Mouse (Mus musculus): ENCODE measurements around the gene Pde4b.

The Pde4b gene

DNA sequence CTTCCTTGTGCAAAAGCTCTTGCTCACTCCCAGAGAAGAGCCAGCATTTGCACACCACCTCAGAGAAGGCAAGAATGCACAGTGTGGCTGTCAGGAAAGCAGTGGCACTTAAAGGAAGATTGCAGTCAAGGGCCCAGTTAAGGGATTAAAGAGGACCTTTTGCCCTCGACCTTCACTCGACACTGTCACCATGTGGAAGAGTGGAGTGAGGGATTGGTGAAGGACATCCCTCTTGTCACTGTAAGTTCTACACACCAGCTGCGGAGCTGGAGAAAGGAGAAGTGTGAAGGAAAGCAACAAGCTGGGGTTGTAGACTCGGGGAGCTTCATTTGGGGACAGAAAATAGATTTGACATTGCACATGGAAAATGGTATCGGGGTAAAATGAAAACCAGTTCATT is 89.9 kb downstream of the Pde4b start:
- no peak for DNase-seq (ENCODE audit: low read depth, low spot score)

DNA sequence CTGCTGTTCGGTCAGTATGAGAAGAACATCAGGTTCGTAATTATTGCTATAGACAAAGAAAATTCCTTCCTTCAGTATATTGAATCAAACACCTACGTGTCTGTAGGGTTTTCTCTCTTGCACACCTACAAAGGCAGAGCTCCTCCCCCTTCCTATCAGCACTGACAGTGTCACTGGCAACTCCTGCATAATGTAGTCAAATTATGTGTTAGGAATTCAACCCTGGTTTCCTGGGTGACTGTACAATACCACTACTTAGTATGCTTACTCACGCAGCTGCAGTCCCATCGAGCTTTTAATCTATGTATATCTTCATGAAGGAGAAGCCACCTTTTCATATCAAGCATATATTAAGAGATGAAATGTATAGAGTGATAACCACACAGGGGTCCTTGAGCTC is 99.5 kb downstream of the Pde4b start:
- DNase-seq (ENCODE audit: low read depth, low spot score): no peak

DNA sequence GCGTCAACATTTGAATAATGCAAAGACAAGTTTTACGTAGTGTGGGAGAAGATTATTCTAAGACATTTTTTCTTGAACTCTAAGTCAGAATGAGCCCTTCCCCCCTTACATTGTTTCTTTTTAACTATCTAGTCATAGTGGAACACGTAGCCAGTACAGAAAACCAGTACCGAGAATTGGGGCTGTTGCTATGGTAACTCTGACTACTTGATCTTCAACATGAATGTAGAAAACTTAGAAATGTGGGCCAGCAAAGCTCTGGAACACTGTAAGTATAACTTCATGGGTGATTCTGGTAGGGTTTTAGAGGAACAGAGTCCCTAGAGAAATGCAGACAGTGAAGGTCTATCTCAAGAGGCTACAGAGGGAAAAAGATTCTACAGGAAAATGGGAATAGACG is 110.4 kb downstream of the Pde4b start:
- peak; percentile 64 for DNase-seq (ENCODE audit: low read depth, low spot score)

DNA sequence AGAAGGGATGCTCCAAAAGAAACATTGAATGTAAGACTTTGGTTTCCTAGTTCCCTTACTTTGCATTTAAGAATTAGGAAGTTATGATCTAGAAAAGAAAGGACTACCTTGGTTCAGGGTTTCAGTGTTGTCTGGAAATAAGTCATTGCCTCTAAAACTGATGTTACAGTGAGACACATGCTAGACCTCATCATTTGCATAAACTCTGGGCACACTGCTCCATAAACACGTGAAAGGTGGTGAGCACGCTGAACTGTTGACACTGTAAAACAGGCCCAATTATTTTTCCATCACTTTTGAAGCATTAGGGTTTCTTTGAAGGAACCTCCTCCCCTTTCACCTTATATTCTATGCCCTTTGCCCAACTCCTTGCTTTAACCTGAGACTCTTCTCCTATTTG is 122.4 kb downstream of the Pde4b start:
- no peak for DNase-seq (ENCODE audit: low read depth, low spot score)

DNA sequence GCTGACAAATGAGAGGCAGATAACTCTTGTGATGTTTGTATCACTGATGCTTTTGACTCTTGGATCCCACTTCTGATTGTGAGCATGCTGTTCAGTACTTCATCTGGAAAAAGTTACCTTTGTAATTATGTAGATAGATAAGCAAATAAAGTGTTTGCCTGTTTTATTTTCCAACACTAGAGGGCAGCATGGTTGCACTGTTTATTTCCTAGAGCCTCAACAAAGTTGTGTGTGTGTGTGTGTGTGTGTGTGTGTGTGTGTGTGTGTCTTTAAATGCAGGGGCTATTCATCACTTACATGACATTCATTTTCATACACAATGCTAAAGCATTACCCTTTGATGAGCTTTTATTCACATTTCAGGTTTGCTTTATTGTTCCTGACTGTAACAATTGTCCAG is 139.4 kb downstream of the Pde4b start:
- no peak for DNase-seq (ENCODE audit: low read depth, low spot score)

DNA sequence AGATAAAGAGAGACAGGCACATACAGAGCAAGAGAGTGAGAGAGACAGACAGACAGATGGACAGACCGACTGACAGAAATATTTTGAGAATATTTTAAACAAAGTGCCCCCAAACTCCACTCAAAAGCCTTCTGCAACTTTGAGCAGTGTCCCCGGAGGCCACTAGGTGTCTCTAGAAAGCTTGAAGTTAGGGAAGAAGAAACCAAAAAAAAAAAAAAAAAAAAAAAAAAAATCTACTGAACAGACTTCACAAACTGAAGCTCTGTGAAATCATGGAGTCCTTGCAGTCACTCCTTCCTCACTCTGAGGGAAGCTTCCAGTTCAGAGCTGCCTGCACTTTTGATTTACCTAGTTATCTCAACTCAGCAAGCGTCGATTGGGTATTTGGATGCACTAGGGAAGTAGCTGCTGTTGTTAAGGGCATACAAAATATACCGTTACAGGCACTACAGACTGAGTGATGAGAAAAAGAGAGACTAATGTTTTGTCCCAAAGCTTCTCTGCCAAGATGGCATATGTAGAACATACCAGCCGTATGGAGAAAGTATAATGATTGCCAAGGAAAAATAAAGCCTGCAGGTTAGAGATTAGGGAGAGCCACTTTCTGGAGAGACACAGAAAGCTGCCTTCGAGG is 141.7 kb downstream of the Pde4b start:
- DNase-seq (ENCODE audit: low read depth, low spot score): peak; percentile 51

DNA sequence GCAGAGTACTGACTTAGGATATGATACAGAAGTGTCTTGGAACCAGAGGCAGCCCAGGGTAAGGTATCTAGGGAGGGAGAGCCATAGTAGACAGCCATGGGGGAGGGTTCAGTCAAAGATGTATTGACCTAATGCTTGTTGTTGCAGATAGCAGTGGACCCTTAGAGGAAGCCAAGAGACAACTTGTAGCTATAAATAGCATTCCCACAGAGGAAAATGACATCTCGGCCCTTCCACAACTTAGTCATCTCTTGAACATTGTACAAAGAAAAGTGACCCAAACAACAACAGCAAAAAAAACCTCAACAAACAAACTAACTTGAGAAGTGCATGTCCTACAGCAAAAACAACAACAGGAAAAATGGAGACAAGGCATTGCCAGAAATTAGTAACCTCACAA is 143.6 kb downstream of the Pde4b start:
- no peak for DNase-seq (ENCODE audit: low read depth, low spot score)

DNA sequence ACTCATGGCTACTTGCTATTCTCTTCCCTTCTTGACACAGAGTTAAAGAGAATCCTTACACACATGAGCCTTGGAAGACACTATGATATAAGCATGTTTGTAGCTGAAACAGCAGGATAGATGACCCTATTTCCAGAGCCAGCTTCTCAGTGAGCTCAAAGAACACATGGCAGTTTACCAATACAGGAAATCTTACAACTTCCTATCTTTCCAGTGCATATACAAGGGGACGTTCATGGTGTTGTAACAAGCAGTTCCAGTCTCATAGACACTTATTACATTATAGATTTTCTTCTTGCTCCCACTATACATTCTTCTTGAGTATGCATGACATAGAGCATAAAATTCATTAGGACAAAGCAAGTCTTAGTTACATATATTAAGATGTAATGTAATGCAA is 146.3 kb downstream of the Pde4b start:
- no peak for DNase-seq (ENCODE audit: low read depth, low spot score)

DNA sequence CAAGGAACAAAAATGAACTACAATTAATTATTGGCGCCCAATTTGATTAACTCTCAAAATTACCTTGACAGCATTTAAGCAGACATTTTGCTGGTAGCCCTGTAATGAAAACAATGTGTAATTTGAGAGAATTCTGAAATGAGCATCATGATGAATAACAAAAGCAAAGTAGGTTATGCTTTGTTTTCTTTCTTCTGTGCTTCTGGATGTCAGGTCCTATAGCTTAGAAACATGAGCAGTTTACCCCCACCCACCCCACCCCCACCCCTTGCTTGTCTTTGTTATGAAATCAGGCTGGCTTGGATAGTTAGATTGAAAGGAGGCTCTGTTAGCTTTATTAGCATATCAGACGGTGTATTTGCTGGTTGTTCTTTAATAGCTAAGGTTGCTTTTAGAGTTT is 147.8 kb downstream of the Pde4b start:
- DNase-seq (ENCODE audit: low read depth, low spot score): no peak

DNA sequence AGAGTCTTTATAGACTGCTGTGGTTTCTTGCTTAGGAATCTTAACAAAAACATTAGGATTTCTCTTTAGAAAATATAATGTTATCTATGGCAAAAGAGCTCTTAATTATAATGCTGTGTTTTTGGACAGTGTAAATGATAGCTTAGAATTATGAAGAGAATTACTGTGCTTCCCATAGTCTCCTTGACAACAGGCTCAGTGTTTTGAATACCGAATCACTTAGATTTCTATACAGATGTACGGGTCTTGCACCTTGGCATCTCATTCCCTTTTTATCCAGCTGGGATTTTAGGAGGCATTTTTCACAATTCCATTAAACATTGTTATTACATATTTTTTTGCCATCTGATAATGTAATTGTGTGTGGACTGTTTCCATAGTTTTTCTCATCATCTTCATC is 151.8 kb downstream of the Pde4b start:
- DNase-seq (ENCODE audit: low read depth, low spot score): no peak

DNA sequence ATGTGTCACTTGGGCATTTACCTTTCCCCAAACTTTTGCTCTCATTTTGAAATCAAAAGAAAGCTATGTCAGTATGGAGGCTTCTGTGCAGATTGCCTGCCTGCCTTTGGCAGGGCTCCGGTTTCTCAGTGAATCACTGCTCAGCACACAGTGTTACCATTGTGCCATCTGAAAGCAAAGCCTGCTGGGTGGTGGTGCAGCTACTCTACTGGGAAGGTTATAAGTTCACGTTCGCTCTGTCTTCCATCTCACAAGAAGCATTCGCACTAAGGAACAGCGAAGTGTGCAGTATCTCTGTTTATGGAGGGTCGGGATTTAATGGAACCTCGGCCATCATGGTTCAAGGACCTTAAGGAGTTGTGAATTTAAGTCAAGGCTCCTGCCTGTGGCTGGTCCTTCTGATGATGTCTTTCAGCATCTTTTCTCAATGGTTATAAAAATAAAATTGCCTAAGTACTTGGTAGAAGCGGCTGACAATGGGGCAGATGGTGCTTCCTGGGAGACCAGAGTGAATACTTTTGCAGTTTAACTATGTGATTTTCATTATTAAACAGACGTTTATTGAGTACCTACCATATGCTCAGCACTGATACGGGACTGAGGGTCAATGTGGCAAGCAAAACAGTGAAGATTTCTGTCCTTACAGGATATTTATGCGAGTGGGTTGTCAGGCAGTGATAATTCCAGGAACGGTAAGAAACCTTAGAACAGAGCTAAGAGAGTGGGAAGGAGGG is 152.5 kb downstream of the Pde4b start:
- DNase-seq (ENCODE audit: low read depth, low spot score): peak; percentile 78

DNA sequence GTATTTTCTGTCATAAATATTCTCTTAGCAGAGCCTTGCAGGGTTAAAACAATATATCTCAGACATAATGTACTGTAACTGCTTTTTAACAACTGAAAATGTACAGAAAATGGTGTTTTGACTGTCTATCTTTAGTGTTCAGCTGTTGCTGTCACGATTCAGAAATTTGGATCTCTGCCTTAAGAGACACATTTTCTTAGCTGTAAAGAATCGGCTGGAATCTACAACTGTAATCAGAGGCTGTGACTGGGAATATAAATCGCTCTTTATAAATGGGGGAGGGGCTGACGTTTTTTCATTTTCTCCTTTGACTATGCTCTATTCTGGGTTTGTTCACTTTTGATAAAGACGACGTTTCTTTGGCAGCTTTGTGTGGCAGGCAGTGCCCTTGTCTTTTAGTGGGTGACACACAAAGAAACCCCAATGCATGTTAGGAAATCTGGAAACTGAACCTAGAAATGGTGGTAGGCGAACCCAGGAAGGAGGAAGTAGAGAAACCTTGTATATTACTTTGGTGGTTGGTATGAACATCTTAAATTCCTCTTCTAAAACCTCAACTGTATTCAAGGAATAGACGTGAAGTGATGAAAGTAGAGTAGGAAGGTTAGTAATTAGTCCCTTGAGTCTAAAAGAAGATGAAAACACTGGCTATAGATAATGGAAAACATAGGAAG is 153.5 kb downstream of the Pde4b start:
- DNase-seq (ENCODE audit: low read depth, low spot score): peak; percentile 74

DNA sequence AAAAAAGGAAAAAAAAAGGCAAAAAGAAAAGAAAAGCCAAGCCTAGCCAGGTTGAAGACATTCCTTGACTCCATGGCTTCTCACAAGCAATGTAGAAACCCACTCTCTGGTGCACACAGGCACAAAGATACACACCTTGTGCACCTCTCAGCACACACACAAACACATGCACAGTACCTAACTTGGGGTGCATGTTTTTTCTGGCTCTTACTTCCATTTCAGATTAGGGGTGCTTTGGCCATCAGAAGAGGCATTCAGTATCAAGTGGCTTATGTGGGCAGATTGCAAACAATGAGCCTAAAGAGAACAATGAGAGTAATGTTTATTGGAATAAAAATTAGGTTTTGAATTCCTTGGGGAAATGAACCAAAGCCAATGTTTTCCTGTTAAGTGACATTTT is 166.7 kb downstream of the Pde4b start:
- no peak for DNase-seq (ENCODE audit: low read depth, low spot score)

DNA sequence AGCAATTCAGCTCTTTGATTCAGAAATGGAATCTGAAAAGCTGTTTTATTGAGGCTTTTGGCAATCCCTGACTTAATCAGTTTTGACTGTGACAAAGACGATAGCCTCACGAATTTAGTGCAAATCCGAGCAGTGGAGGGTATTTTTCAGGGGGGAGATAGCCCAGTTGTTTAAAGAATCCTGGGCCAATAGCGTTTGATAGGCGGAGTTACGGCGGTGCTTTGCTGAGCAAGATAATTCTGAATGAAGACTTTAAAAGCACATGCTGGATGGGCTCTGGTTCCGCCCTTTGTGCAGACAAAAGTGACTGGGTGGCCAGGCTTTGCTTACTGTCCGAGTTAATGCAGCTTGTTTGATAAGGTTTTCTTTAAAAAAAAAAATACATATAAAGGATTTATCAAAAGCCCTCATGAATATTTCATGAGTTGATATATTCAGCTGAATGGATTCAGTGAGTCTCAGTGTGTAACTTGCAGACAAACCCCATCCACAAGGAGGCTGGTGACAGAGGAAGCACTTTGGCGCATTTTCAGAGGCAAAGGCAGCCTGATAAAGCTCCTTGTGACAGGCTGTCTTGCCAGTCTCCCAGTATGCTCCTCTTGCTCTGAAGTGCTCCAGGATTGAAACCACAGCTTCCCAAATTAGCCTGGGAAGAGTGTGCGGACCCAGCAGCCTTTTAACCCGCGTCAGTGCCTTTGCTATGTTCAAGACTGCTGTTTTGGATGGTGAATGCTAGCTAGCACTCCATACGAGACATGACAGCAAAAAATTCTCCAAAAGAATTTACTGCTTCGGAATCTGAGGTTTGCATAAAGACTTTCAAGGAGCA is 167.3 kb downstream of the Pde4b start:
- DNase-seq (ENCODE audit: low read depth, low spot score): peak; percentile 69

DNA sequence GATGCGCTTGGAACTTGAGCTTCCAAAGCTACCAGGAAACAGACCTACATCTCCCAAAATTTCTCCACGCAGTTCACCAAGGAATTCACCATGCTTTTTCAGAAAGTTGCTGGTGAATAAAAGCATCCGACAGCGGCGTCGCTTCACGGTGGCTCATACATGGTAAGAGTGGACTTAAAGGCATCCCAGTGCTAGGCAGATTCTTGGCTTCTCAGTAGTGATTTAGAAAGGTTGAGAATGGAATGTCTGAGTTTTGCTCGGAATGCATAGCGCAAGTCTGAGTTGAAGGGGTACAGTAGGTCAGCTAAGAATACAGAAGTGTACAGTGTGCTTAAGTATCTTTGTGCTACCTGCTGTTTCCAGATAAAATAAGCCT is 167.9 kb downstream of the Pde4b start:
- no peak for DNase-seq (ENCODE audit: low read depth, low spot score)

DNA sequence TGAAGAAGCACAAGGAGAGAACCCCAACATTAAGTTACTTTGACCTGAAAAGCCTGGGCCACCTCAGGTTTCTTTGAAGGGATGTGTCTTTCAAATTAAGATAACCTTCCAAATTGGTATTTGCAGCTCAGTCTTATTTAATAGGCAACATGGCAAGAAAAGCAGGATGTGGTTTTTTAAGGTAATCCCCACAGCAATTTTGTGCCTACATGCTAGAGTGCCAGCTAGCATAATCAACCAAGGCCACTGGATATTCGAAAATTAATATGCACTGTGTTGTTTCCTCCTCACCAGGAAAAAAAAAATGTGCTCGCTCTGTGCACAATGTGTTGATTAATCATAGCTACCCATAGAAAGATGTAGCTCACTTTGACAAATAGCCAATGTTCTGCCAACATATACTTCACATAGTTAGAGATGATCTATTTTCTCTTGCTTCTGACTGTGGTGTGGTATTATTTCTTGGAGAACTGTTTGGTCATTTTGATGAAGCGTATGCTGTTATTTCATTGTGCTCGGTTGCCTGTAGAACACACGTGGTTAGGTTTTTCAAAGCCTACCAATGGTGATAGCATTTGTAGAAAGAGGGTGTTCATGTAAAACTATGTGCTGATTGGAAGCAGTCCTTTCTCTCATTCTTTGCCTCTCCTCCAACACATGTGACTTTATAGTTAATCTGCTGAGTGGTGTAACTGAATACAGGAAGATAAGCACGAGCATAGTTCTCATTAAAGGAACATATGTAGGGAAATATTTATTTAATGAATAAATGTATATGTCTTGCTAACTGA is 169.0 kb downstream of the Pde4b start:
- DNase-seq (ENCODE audit: low read depth, low spot score): peak; percentile 42

DNA sequence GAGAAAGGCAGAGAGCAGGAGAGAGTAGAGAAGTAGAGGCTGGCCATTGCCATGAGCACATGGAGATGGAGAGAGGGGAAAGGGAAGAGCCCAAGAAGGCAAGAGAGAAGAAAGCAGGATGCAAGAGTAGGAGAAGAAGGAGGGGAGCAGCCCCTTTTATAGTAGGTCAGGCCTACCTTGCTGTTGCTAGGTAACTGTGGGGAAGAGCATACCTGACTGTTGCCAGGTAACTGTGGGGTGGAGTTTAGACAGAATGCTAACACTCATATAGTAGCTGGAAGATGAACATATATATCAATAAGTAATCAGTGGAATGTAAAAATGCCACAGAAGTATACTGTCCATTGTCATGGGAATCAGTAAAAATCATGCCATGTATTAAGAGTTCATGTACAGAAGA is 172.9 kb downstream of the Pde4b start:
- DNase-seq (ENCODE audit: low read depth, low spot score): no peak

DNA sequence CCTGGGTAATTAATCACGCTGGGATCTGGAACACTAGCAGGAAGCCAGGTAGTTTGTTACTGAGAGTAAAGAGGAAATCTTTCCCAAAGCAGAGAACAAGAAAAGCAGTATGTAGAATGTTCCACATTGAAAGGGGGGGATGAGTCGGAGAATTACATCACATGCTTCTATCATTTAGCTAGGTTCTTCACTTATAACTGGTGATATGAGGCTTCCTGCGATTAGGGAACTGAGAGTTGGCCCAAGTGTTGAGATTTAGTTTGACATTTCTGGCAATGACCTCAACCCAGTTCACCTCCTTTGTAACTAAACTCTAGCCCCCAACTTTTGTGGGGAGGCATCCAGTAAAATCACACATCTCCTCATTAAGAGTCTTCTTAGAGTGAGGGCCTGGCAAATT is 185.0 kb downstream of the Pde4b start:
- DNase-seq (ENCODE audit: low read depth, low spot score): no peak

DNA sequence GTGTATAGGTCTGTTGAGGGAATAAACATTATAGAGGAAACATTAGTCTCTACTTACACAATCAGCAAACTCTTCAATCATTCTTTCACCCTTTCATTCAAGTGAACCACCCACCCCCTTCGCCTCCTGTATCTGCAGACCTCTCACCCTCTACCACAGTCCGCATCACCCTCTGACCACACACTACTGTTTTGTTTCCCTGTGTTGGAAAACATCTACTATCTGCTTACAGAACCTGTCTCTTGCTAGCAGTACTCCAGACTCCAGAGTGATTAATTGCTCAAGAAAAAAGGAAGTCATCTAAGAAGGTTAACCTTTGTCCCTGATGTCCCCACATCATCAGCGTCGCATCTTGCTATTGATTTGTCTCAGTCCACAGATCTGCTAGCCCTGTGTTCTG is 185.4 kb downstream of the Pde4b start:
- DNase-seq (ENCODE audit: low read depth, low spot score): no peak

DNA sequence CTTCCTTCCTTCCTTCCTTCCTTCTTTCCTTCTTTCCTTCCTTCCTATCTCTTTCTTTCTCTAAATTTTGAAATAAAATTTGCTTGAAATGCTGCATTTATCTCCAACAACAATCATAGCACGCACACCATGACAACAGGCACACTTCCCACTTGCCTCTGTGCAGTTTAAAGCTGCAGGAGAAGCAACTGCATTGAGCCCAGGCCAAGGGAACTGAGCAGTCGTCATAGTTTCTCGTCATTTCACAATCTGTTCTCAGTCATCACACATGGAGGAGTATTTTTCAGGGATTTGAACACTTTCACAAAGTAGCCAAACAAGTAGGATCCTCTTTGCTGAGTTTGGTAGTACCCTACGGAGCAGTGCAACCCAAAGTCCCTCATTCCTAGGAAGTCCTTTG is 188.4 kb downstream of the Pde4b start:
- DNase-seq (ENCODE audit: low read depth, low spot score): peak; percentile 81

DNA sequence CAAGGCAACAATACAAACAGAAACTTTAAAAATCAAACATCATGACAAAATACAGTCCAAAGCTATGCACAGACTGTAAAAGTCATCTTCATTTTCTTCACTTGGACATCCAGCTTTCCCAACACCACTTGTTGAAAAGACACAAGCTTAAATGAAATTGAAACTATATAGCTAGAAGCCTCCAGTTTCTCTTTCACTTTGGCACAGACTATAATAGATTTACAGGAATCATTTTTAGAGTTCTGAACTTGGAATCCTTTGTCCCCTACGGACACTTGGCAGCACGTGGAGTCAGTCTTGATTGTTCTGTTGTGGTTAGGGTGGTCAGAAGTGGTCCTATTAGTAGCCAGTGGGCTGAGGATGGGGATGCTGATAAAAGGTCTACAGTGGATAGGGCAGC is 191.6 kb downstream of the Pde4b start:
- no peak for DNase-seq (ENCODE audit: low read depth, low spot score)

Measured in telencephalon, adult 2 months (tissue).